Mouse (Mus musculus) cerebellum, adult 2 months (tissue): Measurements from ENCODE around the gene Btbd2.

Experiments used
- CTCF ChIP-seq: fragments of 200-500 bp; IDR thresholded peaks from 2 replicates; pipeline ENCODE4 v1.5.1; 2011; ENCODE audit warnings: low read depth, mild to moderate bottlenecking, control low read depth, low read length, moderate library complexity, borderline replicate concordance; ENCODE audit not compliant: insufficient read depth
- POLR2A ChIP-seq: fragments of 200-500 bp; IDR thresholded peaks from 2 replicates; pipeline ENCODE4 v1.6.1; 2011; ENCODE audit warnings: low read length, control low read depth, borderline replicate concordance; ENCODE audit not compliant: insufficient read depth

DNA sequence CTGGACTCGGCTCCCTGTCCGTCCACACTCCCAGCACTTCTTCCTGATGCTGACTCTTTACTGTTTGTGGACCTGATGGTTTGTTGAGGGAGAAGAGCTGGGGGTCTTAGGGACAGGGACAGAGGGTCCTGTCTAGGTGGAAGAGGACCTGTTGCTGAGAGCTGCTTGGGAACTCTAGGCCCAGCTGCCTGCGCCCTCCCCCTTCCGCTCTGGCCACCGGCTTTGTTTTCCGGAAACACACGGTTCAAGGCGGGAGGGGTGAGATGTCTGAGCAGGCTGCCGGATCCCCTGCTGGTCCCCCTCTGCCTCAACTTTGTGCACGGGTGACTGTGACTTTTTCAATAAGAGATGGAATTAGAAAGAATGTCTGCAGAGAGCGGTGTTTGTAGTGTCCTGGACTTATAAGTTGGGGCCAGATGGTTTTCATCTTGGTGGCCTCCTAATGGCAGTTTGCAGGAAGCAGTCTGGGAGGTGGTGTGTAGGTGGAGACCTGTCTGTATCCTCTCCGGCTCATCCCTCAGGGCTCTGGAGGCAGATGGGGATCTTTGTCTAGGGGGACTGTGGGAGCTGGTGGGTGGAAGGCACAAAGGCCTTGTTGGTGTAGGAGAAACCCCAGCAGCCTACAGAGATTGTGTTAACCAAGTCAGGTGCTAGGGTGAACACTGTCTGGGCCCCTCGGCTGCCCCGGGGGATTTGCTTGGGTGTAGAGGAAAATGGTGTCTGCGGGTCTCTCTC, 33.2 kb downstream of the Btbd2 start:
- TF ChIP-seq CTCF = no peak
- no peak for TF ChIP-seq POLR2A
